Mouse (Mus musculus): ENCODE results near the gene Gm20388.

Gm20388 gene

DNA sequence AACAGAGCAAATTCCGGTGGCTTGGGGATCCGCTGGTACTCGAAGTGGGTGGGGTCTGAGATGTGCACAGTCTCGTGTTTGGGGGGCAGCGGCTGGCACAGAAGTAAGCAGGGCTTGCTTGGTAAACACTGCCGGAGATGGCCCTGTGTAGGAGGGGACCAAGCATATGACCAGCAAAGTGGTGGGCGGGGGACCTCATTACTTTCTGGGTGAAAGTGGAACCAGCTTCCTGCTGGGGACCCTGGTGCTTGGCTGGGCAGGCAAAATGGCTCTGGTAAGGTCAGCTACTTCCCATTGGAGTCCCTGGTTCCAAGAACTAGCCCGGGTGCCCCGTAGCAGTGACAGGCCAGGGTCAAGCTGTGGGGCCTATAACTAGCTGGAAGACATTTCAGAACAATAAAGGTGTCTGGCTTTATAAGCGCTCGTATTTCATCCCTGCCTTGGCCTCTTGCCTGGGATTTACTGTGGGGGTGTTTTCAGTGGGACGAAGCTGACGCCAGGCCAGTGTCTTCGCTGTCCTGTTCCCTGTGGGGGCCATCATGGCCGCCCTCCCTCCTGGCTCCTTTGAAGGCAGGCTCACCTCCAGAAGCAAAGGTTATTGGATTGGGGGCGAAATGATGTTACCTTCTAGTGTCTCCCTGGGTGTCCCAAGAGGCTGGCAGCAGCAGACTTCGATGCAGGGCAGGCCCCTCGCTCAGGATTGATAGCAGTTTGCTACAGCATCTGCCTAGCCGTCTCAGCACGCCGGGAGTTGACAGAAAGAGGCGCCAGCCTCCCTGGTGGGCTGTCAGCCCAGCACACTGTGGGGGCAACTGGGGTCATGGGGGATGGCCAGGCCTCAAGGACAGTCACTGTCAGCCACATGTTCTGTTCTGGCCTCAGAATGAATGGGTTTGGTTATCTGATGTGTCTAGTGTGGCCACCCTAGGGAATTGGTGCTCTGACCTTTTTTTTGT lies 466.5 kb downstream of the Gm20388 start:
- peak; percentile 56 for DNase-seq

DNA sequence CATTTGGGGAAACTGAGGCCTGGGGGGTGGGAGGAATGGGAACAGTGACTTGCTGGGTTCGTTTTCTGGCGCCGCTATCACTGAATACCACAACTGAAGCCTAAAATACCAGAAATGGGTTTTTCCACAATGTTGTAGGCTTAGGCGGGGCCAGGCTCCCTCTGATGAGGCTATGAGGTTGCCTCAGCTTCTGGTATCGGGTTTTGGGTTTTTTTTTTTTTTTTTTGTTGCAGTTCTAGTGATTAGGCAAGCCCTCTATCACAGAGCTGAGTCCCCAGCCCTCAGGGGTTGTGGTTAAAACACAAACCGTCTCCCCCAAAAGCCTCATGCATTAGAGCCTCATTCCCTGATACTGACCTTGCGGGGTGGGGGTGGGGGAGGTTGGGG lies 467.2 kb downstream of the Gm20388 start:
- DNase-seq = no peak

DNA sequence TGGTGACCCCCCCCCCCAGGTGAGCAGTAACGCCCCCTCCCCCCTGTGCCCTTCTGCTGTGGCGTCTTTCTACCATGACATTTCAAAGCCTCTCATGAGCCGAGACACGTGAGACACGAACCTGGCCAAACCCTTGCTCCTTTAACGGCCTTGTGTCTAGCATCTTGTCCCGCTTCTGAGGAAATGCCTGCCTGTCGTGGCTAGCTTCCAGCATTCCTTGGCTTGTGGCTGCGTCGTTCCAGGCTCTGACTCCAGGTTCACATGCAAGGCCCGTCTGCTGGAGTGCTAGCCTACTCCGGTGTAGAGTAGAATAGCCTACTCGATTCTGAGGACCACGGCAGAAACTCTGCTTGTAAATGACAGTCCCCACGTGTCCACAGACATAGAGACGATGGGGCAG lies 467.7 kb downstream of the Gm20388 start:
- DNase-seq = peak; percentile 48

GRCm38 (mm10) chr8:120379015-120379414 lies 468.4 kb downstream of the Gm20388 start:
- no peak for DNase-seq

- DNase-seq = no peak
Observed at GRCm38 (mm10) chr8:120381865-120382264, 471.2 kb downstream of the Gm20388 start.

- DNase-seq = no peak
Observed at GRCm38 (mm10) chr8:120382436-120383203, 472.0 kb downstream of the Gm20388 start.

DNA sequence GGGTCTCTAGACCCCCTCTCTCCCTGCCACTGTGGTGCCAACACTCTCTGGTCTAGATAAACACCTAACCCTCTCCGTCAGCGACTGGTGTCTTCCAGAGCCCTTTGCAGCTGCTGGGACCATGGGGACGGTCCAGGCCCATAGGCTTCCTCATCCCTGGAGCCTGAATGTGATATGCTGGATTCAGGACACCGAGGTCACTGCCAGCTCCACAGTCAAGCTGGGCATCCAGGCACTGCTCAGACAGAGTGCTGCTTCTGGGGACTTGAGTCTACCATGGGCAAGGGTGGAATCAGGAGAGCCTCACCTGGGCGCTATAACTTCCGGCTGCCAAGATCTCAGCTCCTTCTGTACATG lies 472.5 kb downstream of the Gm20388 start:
- no peak for DNase-seq

GRCm38 (mm10) chr8:120383713-120384112 lies 473.1 kb downstream of the Gm20388 start:
- DNase-seq = no peak

DNA sequence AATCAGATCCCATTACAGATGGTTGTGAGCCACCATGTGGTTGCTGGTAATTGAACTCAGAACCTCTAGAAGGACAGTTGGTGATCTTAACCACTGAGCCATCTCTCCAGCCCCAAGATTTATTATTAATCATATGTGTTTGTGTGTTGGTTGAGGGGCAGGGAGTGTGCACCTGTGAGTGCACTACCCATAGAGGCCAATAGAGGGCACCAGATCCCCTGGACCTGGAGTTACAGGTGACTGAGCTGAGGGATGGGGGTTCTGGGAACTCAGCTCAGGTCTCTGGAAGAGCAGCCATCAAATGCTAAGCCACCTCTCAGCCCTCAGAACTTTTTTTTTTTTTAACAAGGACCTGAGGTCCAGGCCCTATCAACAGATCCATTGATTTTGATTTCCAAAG lies 474.1 kb downstream of the Gm20388 start:
- no peak for DNase-seq

DNA sequence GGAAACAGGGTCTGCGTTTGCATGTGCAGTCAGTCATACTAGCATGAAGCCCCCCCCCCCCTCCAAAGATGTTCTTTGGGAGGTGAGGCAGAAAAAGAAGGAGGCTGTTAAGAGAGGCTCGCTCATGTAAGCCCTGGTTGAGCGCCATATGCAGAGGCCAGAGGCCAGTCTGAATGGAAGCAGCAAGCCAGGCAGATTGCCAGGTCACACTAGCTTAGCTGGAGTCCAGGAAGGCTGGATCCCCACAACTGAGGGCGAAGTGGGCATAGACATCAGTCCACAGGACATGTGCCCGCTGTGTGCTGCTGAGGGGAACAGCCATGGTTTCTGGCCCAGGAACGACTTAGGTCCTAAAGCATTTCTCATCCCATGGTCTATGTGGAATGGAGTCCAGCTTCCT lies 477.6 kb downstream of the Gm20388 start:
- no peak for DNase-seq

GRCm38 (mm10) chr8:120390598-120390997 lies 480.0 kb downstream of the Gm20388 start:
- DNase-seq = no peak

- DNase-seq = no peak
Observed at GRCm38 (mm10) chr8:120391856-120392255, 481.2 kb downstream of the Gm20388 start.

DNA sequence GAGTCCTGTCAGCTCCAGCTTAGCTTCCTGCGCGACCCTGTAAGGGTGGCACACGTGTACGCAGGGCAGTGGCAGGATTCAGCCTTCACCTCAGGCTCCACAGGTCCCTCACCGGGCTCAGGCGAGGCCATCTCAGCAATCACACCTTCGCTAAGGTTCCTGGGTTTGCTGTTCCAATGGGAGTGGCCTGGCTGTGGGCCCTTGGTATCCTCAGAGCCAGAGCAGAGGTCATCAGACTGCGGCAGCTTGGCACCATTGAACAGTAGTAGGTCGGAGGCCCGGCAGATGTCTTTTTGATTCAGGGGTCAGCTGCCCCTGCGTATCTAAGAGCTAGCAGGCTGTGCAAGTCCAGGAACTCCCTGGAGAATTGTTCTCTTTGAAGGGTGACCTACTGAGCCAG lies 482.4 kb downstream of the Gm20388 start:
- DNase-seq = no peak

DNA sequence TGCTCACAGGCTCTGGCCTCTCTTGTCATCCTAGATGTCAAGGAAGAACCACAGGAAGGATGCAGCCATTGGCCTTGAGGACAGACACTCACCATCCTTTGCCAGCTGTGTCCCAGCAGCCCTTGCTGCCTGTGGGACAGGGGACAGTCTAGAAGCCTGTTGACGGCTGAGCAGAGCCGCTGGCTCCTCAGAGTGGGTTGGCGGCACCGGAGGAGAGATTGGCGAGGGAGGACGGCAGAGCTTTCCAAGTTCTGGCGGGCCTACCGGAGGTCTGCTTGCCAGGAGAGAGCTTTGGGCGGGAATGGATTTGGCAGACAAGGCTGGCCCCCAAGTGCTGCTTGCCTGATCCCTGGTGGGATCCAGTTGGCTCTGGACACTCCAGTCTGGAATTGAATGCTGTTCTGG lies 483.2 kb downstream of the Gm20388 start:
- no peak for DNase-seq

DNA sequence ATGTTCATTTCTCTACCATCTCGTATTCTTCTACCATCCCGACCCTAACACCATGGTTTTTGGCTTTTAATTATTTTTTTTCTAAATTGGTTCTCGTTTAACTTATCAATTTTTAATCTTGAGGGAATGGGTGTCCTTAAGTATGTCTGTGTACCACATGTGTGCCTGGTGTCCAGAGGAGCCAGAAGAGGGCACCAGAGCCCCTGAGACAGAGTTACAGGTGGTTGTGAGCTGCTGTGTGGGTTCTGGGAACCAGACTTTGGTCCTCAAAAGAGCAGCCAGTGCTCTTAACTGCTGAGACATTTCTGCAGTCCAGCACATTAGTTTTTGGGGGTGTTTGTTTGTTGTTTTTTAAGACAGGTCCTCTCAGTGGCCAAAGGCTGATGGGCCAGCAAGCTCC lies 485.3 kb downstream of the Gm20388 start:
- no peak for DNase-seq

DNA sequence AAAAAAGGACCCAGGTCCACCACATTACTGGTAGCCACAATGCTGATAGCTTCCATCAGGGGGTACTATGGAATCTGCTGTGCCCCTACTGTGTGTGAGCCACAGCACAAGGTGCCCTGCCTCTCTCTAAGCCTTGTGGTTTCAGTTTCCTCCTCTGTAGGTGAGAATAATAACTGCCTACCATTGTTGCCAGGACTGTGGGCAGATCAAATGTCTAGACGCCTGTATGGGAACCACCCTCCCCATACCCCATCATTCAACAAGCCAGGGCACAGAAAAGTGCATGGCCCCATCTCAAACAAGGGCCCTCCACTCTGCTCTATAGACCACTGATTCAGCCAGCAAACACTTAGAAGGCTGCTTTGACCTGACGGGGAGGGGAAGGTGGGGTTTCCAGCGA lies 486.1 kb downstream of the Gm20388 start:
- DNase-seq = no peak

- no peak for DNase-seq
Observed at GRCm38 (mm10) chr8:120397444-120398411, 487.1 kb downstream of the Gm20388 start.

GRCm38 (mm10) chr8:120399212-120399934 lies 488.7 kb downstream of the Gm20388 start:
- no peak for DNase-seq

GRCm38 (mm10) chr8:120401216-120401615 lies 490.6 kb downstream of the Gm20388 start:
- no peak for DNase-seq

DNA sequence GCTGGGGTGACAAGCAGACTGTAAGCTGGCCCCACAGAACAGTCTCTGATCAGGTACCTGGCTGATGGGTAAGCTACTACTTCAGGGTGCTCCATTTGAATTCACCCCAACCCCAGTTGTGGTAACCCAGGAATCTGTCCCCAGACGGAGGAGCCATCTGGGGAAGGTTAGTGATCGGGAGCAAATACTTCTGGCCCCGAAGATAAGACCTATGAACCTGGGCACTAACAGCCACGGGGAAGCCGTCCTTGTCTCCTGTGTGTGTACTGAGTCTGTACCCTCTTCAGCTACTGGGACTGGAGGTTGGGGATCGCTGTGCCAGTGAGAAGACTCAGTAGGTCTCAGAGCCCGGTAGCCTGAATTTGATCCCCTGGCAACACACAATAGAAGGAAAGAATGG lies 491.1 kb downstream of the Gm20388 start:
- no peak for DNase-seq

- no peak for DNase-seq
Observed at GRCm38 (mm10) chr8:120403606-120404269, 493.1 kb downstream of the Gm20388 start.

DNA sequence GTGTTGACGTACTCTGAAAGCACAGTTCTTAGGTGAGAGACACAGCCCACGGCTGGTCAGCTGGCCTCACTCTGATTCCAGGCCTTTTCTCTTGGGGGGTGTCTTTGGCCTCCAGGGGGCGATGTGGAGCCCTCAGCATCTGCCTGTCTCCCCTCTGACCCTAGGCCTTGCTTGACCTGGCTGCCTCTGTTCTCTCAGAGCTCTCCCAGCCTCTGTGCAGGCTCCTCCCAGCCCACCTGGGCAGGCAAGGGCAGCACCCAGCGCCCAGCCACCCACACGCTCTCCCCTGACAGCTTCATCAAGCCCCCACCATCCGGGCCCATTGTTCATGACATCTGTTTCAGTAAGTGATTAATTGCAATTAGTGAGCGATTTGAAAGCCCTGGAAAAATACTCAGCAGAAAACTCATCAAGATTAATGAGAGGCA lies 494.0 kb downstream of the Gm20388 start:
- peak; percentile 73 for DNase-seq
